ENCODE assay signal across 19 mouse cellular contexts in genomic region chr1:43412825-43413224, GRCm38 (mm10). TPM values are rescaled to one million over a fixed set of nuclear protein-coding genes. Genes with fewer than 3 reads are reported as not detected.
DNase-seq lines count a peak whose midpoint lies in the region; ATAC-seq and TF ChIP-seq lines count a peak whose summit lies in the region.
"Had no signal": no experiment of that assay in that cellular context is flagged by ENCODE, and none has a peak within 500 bp of the region (broad histone marks: within the 10 kb centered on the region; RNA-seq: fewer than 3 reads in every experiment).

No protein-coding gene starts in this region.

- no peak overlapping the region; the same call in 1 of the 2 replicates for H3K4me2 ChIP-seq in liver, embryonic 16.5 days (ENCODE audit: low read depth, low read length)
- no peak overlapping the region for H3K4me2 ChIP-seq in forebrain, embryonic 16.5 days (ENCODE audit: low read length)
- no peak overlapping the region for H3K4me2 ChIP-seq in hindbrain, embryonic 14.5 days (replicated peaks)
- H3K4me2 ChIP-seq: hindbrain, embryonic 13.5 days had no signal

- peak; percentile 60 for ATAC-seq in CD4-positive, CD25-positive, alpha-beta regulatory T cell, adult 4 months
- peak; percentile 27 for ATAC-seq in liver, embryonic 16.5 days (ENCODE audit: low read depth)
- ATAC-seq in forebrain, embryonic 16.5 days = no peak
- ATAC-seq in hindbrain, embryonic 14.5 days (ENCODE audit: low FRiP score) = no peak
- ATAC-seq: midbrain, embryonic 16.5 days had no signal

- no peaks in the 10 kb centered on the region for H3K9me3 ChIP-seq in liver, embryonic 16.5 days (replicated peaks; ENCODE audit: control insufficient read depth, low read length)
- H3K9me3 ChIP-seq in forebrain, embryonic 16.5 days (ENCODE audit: control insufficient read depth, low read length) = no peaks in the 10 kb centered on the region
- H3K9me3 ChIP-seq in hindbrain, embryonic 14.5 days (ENCODE audit: control insufficient read depth, low read length) = no peaks in the 10 kb centered on the region
- H3K9me3 ChIP-seq: hindbrain, embryonic 13.5 days had no signal

- no peak for TF ChIP-seq EP300 in heart, adult 2 months (IDR thresholded peaks at IDR 0.05; ENCODE audit: insufficient read depth, low read depth, low read length)

- no peak for TF ChIP-seq POLR2A in heart, adult 2 months (IDR thresholded peaks at IDR 0.05; ENCODE audit: insufficient read depth, low read depth, low read length)
- no peak for TF ChIP-seq POLR2A in embryonic fibroblast, embryonic 13.5 days (IDR thresholded peaks at IDR 0.05; ENCODE audit: low read depth, low read length)

- TF ChIP-seq CTCF in heart, adult 2 months (IDR thresholded peaks at IDR 0.05) = no peak
- no peak for TF ChIP-seq CTCF in embryonic fibroblast, embryonic 13.5 days (IDR thresholded peaks at IDR 0.05; ENCODE audit: borderline replicate concordance, insufficient read depth, low read length)

- peak overlapping the region; percentile 27; the same call in 1 of the 2 replicates for H3K27ac ChIP-seq in heart, adult 2 months
- 0 out of 2 replicates have a peak overlapping the region, but pooled peaks have one; percentile 14 for H3K27ac ChIP-seq in embryonic fibroblast, embryonic 13.5 days (ENCODE audit: insufficient read depth, low read length)
- H3K27ac ChIP-seq in liver, embryonic 16.5 days (ENCODE audit: low read length) = peak overlapping the region; percentile 84
- H3K27ac ChIP-seq in forebrain, embryonic 16.5 days (ENCODE audit: low read length) = no peak overlapping the region
- no peak overlapping the region for H3K27ac ChIP-seq in hindbrain, embryonic 14.5 days
- H3K27ac ChIP-seq: hindbrain, embryonic 13.5 days had no signal

- WGBS in heart, adult 2 months = 69% methylated on average over 3 of the region's 3 CpGs
- 23% methylated on average over 3 of the region's 3 CpGs for WGBS in liver, embryonic 16.5 days (ENCODE audit: insufficient replicate concordance)
- 91% methylated on average over 3 of the region's 3 CpGs for WGBS in forebrain, embryonic 16.5 days
- 86% methylated on average over 3 of the region's 3 CpGs for WGBS in hindbrain, embryonic 14.5 days

- no peaks in the 10 kb centered on the region for H3K27me3 ChIP-seq in heart, adult 2 months (ENCODE audit: control insufficient read depth, insufficient read depth, low read length)
- no peaks in the 10 kb centered on the region for H3K27me3 ChIP-seq in liver, embryonic 16.5 days (ENCODE audit: control insufficient read depth, insufficient read depth, low read depth, low read length)
- H3K27me3 ChIP-seq in forebrain, embryonic 16.5 days (replicated peaks; ENCODE audit: control insufficient read depth, insufficient read depth, low read length) = no peaks in the 10 kb centered on the region
- H3K27me3 ChIP-seq in hindbrain, embryonic 14.5 days (ENCODE audit: control insufficient read depth, insufficient read depth, low read length) = no peaks in the 10 kb centered on the region
- H3K27me3 ChIP-seq: hindbrain, embryonic 13.5 days had no signal

- intact Hi-C loops in heart, adult 2 months (cut with DNase I) = loop anchor here (2.0 kb wide), 1 partner anchor 32 kb away; the partner anchor contains the start of gene Nck2
- intact Hi-C loops in heart, postnatal 10 days (cut with DNase I) = loop anchor here (5.0 kb wide), 3 partner anchors 51 to 111 kb away; no protein-coding TSS in a partner anchor

- no peaks in the 10 kb centered on the region for H3K79me2 ChIP-seq in heart, adult 2 months (replicated peaks; ENCODE audit: control insufficient read depth, insufficient read depth, low read length)

- H3K36me3 ChIP-seq in heart, adult 2 months (ENCODE audit: control insufficient read depth, insufficient read depth, low read length) = no peaks in the 10 kb centered on the region
- H3K36me3 ChIP-seq in liver, embryonic 16.5 days (ENCODE audit: control insufficient read depth, insufficient read depth) = no peaks in the 10 kb centered on the region
- H3K36me3 ChIP-seq in forebrain, embryonic 16.5 days (ENCODE audit: control insufficient read depth, insufficient read depth) = no peaks in the 10 kb centered on the region
- H3K36me3 ChIP-seq in hindbrain, embryonic 14.5 days (replicated peaks; ENCODE audit: control insufficient read depth, insufficient read depth) = no peaks in the 10 kb centered on the region
- H3K36me3 ChIP-seq: hindbrain, embryonic 13.5 days had no signal

- peaks cover 4% of the 10 kb centered on the region for H3K4me1 ChIP-seq in heart, adult 2 months (ENCODE audit: control insufficient read depth, insufficient read depth, low read length)
- H3K4me1 ChIP-seq in embryonic fibroblast, embryonic 13.5 days (ENCODE audit: control insufficient read depth, insufficient read depth, low read length) = peaks cover 18% of the 10 kb centered on the region; the same call in 1 of the 2 replicates
- peaks cover 27% of the 10 kb centered on the region for H3K4me1 ChIP-seq in liver, embryonic 16.5 days (ENCODE audit: control insufficient read depth, low read depth, low read length)
- no peaks in the 10 kb centered on the region for H3K4me1 ChIP-seq in forebrain, embryonic 16.5 days (replicated peaks; ENCODE audit: control insufficient read depth, insufficient read depth, low read length)
- no peaks in the 10 kb centered on the region for H3K4me1 ChIP-seq in hindbrain, embryonic 14.5 days (replicated peaks; ENCODE audit: control insufficient read depth, insufficient read depth, low read length)
- H3K4me1 ChIP-seq: hindbrain, embryonic 13.5 days had no signal

- no peak overlapping the region for H3K9ac ChIP-seq in heart, adult 2 months (ENCODE audit: low read depth, low read length)
- H3K9ac ChIP-seq in liver, embryonic 16.5 days (ENCODE audit: low read depth, low read length) = no peak overlapping the region
- H3K9ac ChIP-seq in forebrain, embryonic 16.5 days (replicated peaks; ENCODE audit: low read depth, low read length) = no peak overlapping the region
- H3K9ac ChIP-seq in hindbrain, embryonic 14.5 days = no peak overlapping the region
- H3K9ac ChIP-seq: hindbrain, embryonic 13.5 days had no signal

- no peak overlapping the region for H3K4me3 ChIP-seq in heart, adult 2 months
- no peak overlapping the region for H3K4me3 ChIP-seq in embryonic fibroblast, embryonic 13.5 days (ENCODE audit: insufficient read depth, low read length)
- no peak overlapping the region for H3K4me3 ChIP-seq in liver, embryonic 16.5 days (ENCODE audit: low read depth, low read length)
- no peak overlapping the region for H3K4me3 ChIP-seq in forebrain, embryonic 16.5 days (replicated peaks; ENCODE audit: low read length)
- H3K4me3 ChIP-seq in hindbrain, embryonic 14.5 days (replicated peaks; ENCODE audit: low read length) = no peak overlapping the region
- H3K4me3 ChIP-seq: hindbrain, embryonic 13.5 days had no signal

- no peak for DNase-seq in heart, adult 2 months
- no peak for DNase-seq in heart, postnatal 10 days
- no peak for DNase-seq in kidney, adult 18-20 months
- DNase-seq in hindbrain, embryonic 14.5 days (ENCODE audit: low spot score) = no peak
- DNase-seq: adrenal gland, postnatal 14 days; cerebellum, postnatal 10 days; embryo, embryonic 11 days; kidney, adult 8-10 months; kidney, postnatal 36 days; layer of hippocampus, postnatal 36 days; left cerebral cortex, postnatal 4 days; lung, adult 2 months; right cerebral cortex, postnatal 4 days had no signal

RNA-seq across cellular contexts. Expression of gene Nck2, which starts 31.6 kb away (rescaled TPM):
- total RNA-seq in heart, adult 2 months (2021) = 10 to 100 TPM; 11.9 to 15.3 TPM
- 11.7 and 12.9 TPM in 2 replicates for polyA plus RNA-seq in heart, adult 2 months (2012; rRNA removed)
- 10 to 100 TPM; 30.2 to 33.8 TPM for total RNA-seq in heart, postnatal 10 days (2021)
- polyA plus RNA-seq in CD4-positive, CD25-positive, alpha-beta regulatory T cell, adult 4 months (2017; shearing (Covaris generic)) = 10 to 100 TPM; 16.0 to 22.3 TPM
- polyA plus RNA-seq in embryonic fibroblast, embryonic 13.5 days (2011; ENCODE audit: insufficient read length, low read depth, missing spikeins) = 24.4 and 28.5 TPM in 2 replicates
- polyA plus RNA-seq in liver, embryonic 16.5 days (2015; fragmentation: Nextera tagmentation; extraction: Ambion mirVana) = 8.4 and 9.5 TPM in 2 replicates
- polyA plus RNA-seq in forebrain, embryonic 16.5 days (2015; fragmentation: Nextera tagmentation; extraction: Ambion mirVana) = 53.4 and 58.3 TPM in 2 replicates
- 37.9 and 40.4 TPM in 2 replicates for polyA plus RNA-seq in hindbrain, embryonic 14.5 days (2014; fragmentation: Nextera tagmentation; extraction: Ambion mirVana)

Comparison
In these comparisons a context has a peak if more than half of its experiments do, and no peak if none do; other contexts are left out.
1. H3K27ac ChIP-seq: peak in heart, adult 2 months (single experiment), embryonic fibroblast, embryonic 13.5 days (single experiment) and liver, embryonic 16.5 days (single experiment); none in forebrain, embryonic 16.5 days (single experiment) and hindbrain, embryonic 14.5 days (single experiment).
2. ATAC-seq: peak in CD4-positive, CD25-positive, alpha-beta regulatory T cell, adult 4 months (single experiment) and liver, embryonic 16.5 days (single experiment); none in forebrain, embryonic 16.5 days (single experiment) and hindbrain, embryonic 14.5 days (single experiment).